Mouse (Mus musculus): ENCODE data around the gene Plxnb2.

Plxnb2 gene

DNA sequence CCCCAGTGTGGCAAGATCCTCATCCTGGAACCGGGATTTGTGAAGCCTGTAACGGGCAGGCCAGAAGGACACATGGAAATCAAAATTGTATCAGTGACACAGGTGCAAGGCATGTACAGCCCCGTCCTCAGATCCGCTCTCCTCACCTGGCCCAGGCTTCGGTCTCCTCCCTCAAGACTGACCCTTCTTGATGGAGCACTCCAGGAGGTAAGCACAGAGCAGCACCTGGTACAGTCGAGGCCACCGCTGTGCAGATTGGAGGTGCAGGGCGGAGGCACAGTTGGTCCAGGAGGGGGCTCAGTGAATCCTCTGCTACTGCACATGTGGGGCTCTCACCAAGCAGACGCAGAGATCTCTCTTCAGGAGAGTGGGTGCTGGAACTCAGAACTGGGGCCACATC is 55.2 kb downstream of the Plxnb2 start:
- no peak for DNase-seq

DNA sequence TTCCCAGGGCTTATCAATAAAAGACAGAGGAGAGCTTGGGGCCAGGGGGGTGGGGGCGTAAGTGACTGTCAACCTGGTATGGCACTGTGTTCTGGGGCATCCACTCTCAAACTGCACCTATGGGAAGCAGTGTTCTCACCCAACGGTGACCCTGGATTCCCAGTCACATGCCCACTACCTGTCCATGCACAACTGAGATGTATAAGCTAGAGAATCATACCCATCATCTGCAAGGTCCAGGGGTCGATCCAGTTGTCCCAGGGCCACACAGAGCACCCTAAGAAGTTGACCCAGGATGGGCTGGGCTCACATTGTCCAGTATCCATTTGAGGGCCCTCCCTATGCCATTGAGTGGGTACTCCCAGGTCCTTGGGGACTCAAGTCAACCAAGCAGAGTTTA is 56.3 kb downstream of the Plxnb2 start:
- DNase-seq: no peak

GRCm38 (mm10) chr15:89123595-89123994 is 57.0 kb downstream of the Plxnb2 start:
- DNase-seq: peak in 1 of 2 experiments; percentile 25

DNA sequence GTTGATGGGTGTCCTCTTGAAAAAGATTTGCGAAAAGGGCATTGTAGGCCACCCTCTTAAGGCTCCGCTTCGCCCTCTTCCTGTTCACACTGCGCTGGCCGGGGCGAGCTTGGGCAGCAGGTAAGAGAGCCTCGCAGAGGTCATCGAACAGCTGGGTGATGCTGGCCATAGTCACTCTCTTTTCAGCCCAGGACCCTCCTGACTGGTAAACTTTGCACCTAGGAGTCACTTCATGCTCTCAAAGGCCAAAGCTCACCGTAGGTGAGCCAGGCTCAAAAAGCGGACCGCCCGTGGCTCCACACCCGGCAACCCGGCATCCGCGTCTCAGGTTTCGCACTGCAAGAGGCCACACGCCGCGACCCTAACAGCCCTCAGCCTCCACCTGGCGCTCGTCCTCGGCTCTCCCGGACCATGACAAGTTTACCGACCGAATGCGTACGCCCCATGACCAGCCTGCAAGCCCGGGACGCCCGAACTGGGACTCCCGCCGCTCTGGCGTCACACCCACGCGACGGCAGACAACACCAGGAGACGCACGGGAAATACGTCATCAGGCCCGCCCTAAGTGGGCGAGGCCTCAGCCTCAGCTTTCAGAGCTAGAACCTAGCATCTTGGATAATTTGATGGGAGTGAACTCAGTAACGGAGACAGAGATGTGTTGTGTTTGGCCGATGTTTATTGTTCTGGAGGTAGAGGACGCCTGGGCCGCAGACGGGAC is 57.8 kb downstream of the Plxnb2 start, which contains the start of gene Tubgcp6:
Tubgcp6 (minus strand) TSS at position 464 of the 718 bp plus-strand sequence.
- DNase-seq: peak; percentile 96 to 97

DNA sequence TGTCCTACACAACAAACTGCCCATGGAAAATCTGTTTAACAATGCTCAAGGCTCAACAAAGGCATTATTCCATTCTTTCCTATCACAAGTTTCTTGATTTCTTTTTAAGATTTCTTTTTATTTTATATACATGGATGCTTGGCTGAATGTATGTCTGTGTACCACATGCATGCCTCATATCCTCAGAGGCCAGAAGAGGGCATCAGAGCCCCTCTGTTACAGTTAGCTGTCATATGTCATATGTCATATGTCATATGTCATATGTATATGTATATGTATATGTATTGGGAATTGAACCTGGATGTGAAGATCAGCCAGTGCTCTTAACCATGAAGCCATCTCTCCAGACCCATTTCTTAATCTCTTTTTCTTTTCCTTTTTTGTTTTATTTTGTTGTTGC is 62.6 kb downstream of the Plxnb2 start:
- no peak for DNase-seq

GRCm38 (mm10) chr15:89110147-89110546 is 70.4 kb downstream of the Plxnb2 start:
- DNase-seq: no peak

DNA sequence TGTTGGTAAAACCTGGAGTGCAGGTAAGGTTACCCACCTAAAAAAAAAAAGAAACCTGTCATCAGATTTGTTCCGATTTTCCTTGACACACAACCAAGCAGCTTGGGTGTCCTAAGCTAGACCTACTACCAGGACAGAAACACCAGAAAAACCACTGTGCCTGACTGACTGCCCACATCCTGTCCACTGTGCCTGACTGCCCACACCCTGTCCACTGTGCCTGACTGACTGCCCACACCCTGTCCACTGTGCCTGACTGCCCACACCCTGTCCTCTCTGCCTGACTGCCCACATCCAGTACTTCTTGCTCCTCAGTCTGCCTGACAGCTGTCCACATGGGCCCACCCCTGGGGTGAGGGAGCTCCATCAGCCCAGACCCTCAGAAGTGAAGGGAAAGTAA is 73.6 kb downstream of the Plxnb2 start:
- DNase-seq: no peak

DNA sequence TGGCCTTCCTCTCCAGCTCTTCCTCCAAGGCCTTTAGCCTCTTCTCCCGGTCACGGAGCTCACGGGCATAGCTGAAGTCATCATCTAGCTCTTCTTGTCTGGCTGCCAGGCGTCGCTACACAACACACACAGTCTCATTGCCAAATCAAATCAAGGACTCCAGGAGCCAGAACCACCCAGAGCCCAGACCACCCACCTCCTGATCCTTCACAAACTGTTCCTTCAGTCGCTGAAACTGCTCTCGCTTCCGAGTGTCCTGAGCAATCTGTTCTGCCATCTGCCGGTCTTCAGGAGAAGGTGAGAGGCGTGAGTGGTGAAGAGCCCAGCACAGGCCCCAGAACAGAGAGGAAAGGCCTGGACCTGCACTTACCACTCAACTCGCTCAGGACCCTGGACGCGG is 74.5 kb downstream of the Plxnb2 start:
- DNase-seq: no peak
